24 mouse cellular contexts compared by ENCODE assay signal in genomic region chr5:62636341-62636740, GRCm38 (mm10).
DNase-seq lines count a peak whose midpoint lies in the region; ATAC-seq and TF ChIP-seq lines count a peak whose summit lies in the region.
"Had no signal": no experiment of that assay in that cellular context is flagged by ENCODE, and none has a peak within 500 bp of the region (broad histone marks: within the 10 kb centered on the region; RNA-seq: fewer than 3 reads in every experiment).

No protein-coding gene starts in this region.

- peak; percentile 17 to 51 for DNase-seq in cerebellum, adult 2 months
- no peak for DNase-seq in forebrain, embryonic 14.5 days (ENCODE audit: low spot score)
- DNase-seq in left cerebral cortex, adult 2 months (ENCODE audit: extremely low spot score in 1 of 2, low spot score in 2 of 2), result no peak
- no peak for DNase-seq in left cerebral cortex, adult 9 months (ENCODE audit: low spot score in 2 of 2)
- DNase-seq in lung, postnatal 10 days, result no peak
- DNase-seq: adrenal gland, postnatal 14 days; forebrain, postnatal 0 days; heart, postnatal 14 days; kidney, adult 9 months; kidney, postnatal 10 days; lung, adult 2 months; lung, postnatal 14 days; midbrain, embryonic 14.5 days; thymus, adult 2 months had no signal

- no peak overlapping the region for H3K4me2 ChIP-seq in forebrain, embryonic 16.5 days (ENCODE audit: low read length)
- no peak overlapping the region for H3K4me2 ChIP-seq in forebrain, embryonic 14.5 days (ENCODE audit: low read length)
- H3K4me2 ChIP-seq: embryonic facial prominence, embryonic 13.5 days; limb, embryonic 15.5 days had no signal

- no peak overlapping the region for H3K27ac ChIP-seq in cerebellum, adult 2 months (ENCODE audit: insufficient read depth, low read length)
- H3K27ac ChIP-seq in forebrain, embryonic 16.5 days (ENCODE audit: low read length), result no peak overlapping the region
- no peak overlapping the region for H3K27ac ChIP-seq in forebrain, embryonic 14.5 days (ENCODE audit: low read depth, low read length)
- H3K27ac ChIP-seq in left cerebral cortex, adult 2 months, result no peak overlapping the region
- H3K27ac ChIP-seq: embryonic facial prominence, embryonic 13.5 days; forebrain, embryonic 10.5 days; hindbrain, embryonic 10.5 days; limb, embryonic 10.5 days; limb, embryonic 15.5 days; liver, embryonic 14.5 days had no signal

- intact Hi-C loops in left cerebral cortex, adult 2 months (cut with DNase I), result no loop called here

- no peak for ATAC-seq in cerebellum, adult (ENCODE audit: insufficient number of reproducible peaks, low FRiP score, low TSS enrichment)
- ATAC-seq in forebrain, embryonic 16.5 days, result 0 out of 2 replicates have a peak, but pooled peaks have one; percentile 49
- ATAC-seq in forebrain, embryonic 14.5 days, result no peak
- ATAC-seq: forebrain, postnatal 0 days; intestine, postnatal 0 days had no signal

- H3K4me1 ChIP-seq in cerebellum, adult 2 months (ENCODE audit: control insufficient read depth, insufficient read depth, low read length), result no peaks in the 10 kb centered on the region
- no peaks in the 10 kb centered on the region for H3K4me1 ChIP-seq in forebrain, embryonic 16.5 days (replicated peaks; ENCODE audit: control insufficient read depth, insufficient read depth, low read length)
- H3K4me1 ChIP-seq in forebrain, embryonic 14.5 days (ENCODE audit: control insufficient read depth, insufficient read depth, low read length), result peaks cover 2% of the 10 kb centered on the region; the same call in 1 of the 2 replicates
- H3K4me1 ChIP-seq: embryonic facial prominence, embryonic 13.5 days; hindbrain, embryonic 10.5 days; limb, embryonic 10.5 days; limb, embryonic 15.5 days had no signal

- H3K27me3 ChIP-seq in cerebellum, adult 2 months (ENCODE audit: control insufficient read depth, insufficient read depth, low read length), result no peaks in the 10 kb centered on the region
- no peaks in the 10 kb centered on the region for H3K27me3 ChIP-seq in forebrain, embryonic 16.5 days (replicated peaks; ENCODE audit: control insufficient read depth, insufficient read depth, low read length)
- no peaks in the 10 kb centered on the region for H3K27me3 ChIP-seq in forebrain, embryonic 14.5 days (replicated peaks; ENCODE audit: control insufficient read depth, insufficient read depth, low read length)
- H3K27me3 ChIP-seq: embryonic facial prominence, embryonic 13.5 days; limb, embryonic 15.5 days had no signal

- TF ChIP-seq POLR2A in cerebellum, adult 2 months (IDR thresholded peaks at IDR 0.05; ENCODE audit: borderline replicate concordance, insufficient read depth, low read length), result no peak

- H3K36me3 ChIP-seq in forebrain, embryonic 16.5 days (ENCODE audit: control insufficient read depth, insufficient read depth), result no peaks in the 10 kb centered on the region
- H3K36me3 ChIP-seq in forebrain, embryonic 14.5 days (ENCODE audit: control insufficient read depth, insufficient read depth, low read length), result no peaks in the 10 kb centered on the region
- H3K36me3 ChIP-seq: embryonic facial prominence, embryonic 13.5 days; forebrain, embryonic 10.5 days; G1E; hindbrain, embryonic 10.5 days; limb, embryonic 10.5 days; limb, embryonic 15.5 days had no signal

- TF ChIP-seq CTCF in cerebellum, adult 2 months (IDR thresholded peaks at IDR 0.05; ENCODE audit: borderline replicate concordance, insufficient read depth, low read depth, low read length), result no peak
- TF ChIP-seq CTCF in left cerebral cortex, adult 2 months (IDR thresholded peaks at IDR 0.05), result peak; percentile 16

- no peak overlapping the region for H3K4me3 ChIP-seq in cerebellum, adult 2 months (replicated peaks; ENCODE audit: insufficient read depth, low read depth, low read length)
- no peak overlapping the region for H3K4me3 ChIP-seq in forebrain, embryonic 16.5 days (replicated peaks; ENCODE audit: low read length)
- H3K4me3 ChIP-seq in forebrain, embryonic 14.5 days (ENCODE audit: low read depth, low read length), result no peak overlapping the region
- no peak overlapping the region for H3K4me3 ChIP-seq in left cerebral cortex, adult 2 months
- H3K4me3 ChIP-seq: embryonic facial prominence, embryonic 13.5 days; forebrain, embryonic 10.5 days; hindbrain, embryonic 10.5 days; limb, embryonic 10.5 days; limb, embryonic 15.5 days had no signal

- no peaks in the 10 kb centered on the region for H3K9me3 ChIP-seq in forebrain, embryonic 16.5 days (ENCODE audit: control insufficient read depth, low read length)
- no peaks in the 10 kb centered on the region for H3K9me3 ChIP-seq in forebrain, embryonic 14.5 days (replicated peaks; ENCODE audit: control insufficient read depth, low read length)
- H3K9me3 ChIP-seq: embryonic facial prominence, embryonic 13.5 days; forebrain, embryonic 10.5 days; G1E; hindbrain, embryonic 10.5 days; limb, embryonic 10.5 days; limb, embryonic 15.5 days had no signal

- 14% methylated on average over 3 of the region's 3 CpGs for WGBS in cerebellum, adult 2 months
- 68% methylated on average over 3 of the region's 3 CpGs for WGBS in forebrain, embryonic 16.5 days
- 72% methylated on average over 3 of the region's 3 CpGs for WGBS in forebrain, embryonic 14.5 days

- H3K9ac ChIP-seq in forebrain, embryonic 16.5 days (replicated peaks; ENCODE audit: low read depth, low read length), result no peak overlapping the region
- H3K9ac ChIP-seq in forebrain, embryonic 14.5 days (ENCODE audit: low read length), result no peak overlapping the region
- H3K9ac ChIP-seq: embryonic facial prominence, embryonic 13.5 days; forebrain, postnatal 0 days; limb, embryonic 15.5 days; liver, embryonic 14.5 days had no signal

Comparison
In these comparisons a context has a peak if more than half of its experiments do, and no peak if none do; other contexts are left out.
1. DNase-seq: peak in cerebellum, adult 2 months (2 of 2); none in forebrain, embryonic 14.5 days (single experiment), left cerebral cortex, adult 2 months (0 of 2), left cerebral cortex, adult 9 months (0 of 2) and lung, postnatal 10 days (single experiment).